Mouse (Mus musculus) CH12.LX (cell line): ENCODE results near the gene Fdxr.

Source experiments
- KAT2A ChIP-seq: IDR thresholded peaks from 2 replicates; pipeline ENCODE4 v1.6.1; 2012; ENCODE audit warnings: low read length, improper control_type of control experiment, inconsistent platforms; ENCODE audit not compliant: insufficient replicate concordance
- RCOR1 ChIP-seq: conservative IDR thresholded peaks from 2 replicates; pipeline ENCODE4 v1.6.1; 2012; ENCODE audit warnings: low read depth, mild to moderate bottlenecking, inconsistent platforms, low read length, improper control_type of control experiment

- TF ChIP-seq RCOR1 (no peak), KAT2A (no peak)
Measured at GRCm38 (mm10) chr11:115226811-115227491, 49.9 kb downstream of the Fdxr start.
